Mouse (Mus musculus) kidney, adult 9 months (tissue): ENCODE measurements around the gene Ptprb.

ENCODE experiments used
- DNase-seq: peaks from one replicate; pipeline ENCODE4 v3.0.0; 2022

Gene Ptprb

GRCm38 (mm10) chr10:116382826-116383685 is 107.7 kb downstream of the Ptprb start:
- peak; percentile 45 for DNase-seq

GRCm38 (mm10) chr10:116384401-116384800 is 109.1 kb downstream of the Ptprb start:
- no peak for DNase-seq

- peak; percentile 53 for DNase-seq
Observed at GRCm38 (mm10) chr10:116386391-116386885, 111.1 kb downstream of the Ptprb start.

GRCm38 (mm10) chr10:116388840-116389239 is 113.5 kb downstream of the Ptprb start:
- DNase-seq: no peak

- DNase-seq: no peak
Observed at GRCm38 (mm10) chr10:116393790-116394475, 118.6 kb downstream of the Ptprb start.

- DNase-seq: no peak
Observed at GRCm38 (mm10) chr10:116394585-116394984, 119.3 kb downstream of the Ptprb start.

- DNase-seq: no peak
Observed at GRCm38 (mm10) chr10:116396279-116396678, 121.0 kb downstream of the Ptprb start.

GRCm38 (mm10) chr10:116396966-116397365 is 121.6 kb downstream of the Ptprb start:
- no peak for DNase-seq

- no peak for DNase-seq
Observed at GRCm38 (mm10) chr10:116397573-116397972, 122.2 kb downstream of the Ptprb start.

- no peak for DNase-seq
Observed at GRCm38 (mm10) chr10:116397973-116398372, 122.7 kb downstream of the Ptprb start.

- DNase-seq: no peak
Observed at GRCm38 (mm10) chr10:116402742-116403425, 127.6 kb downstream of the Ptprb start.

GRCm38 (mm10) chr10:116403679-116404078 is 128.4 kb downstream of the Ptprb start:
- DNase-seq: no peak

- no peak for DNase-seq
Observed at GRCm38 (mm10) chr10:116405011-116405410, 129.7 kb downstream of the Ptprb start.

GRCm38 (mm10) chr10:116407684-116408359 is 132.5 kb downstream of the Ptprb start:
- no peak for DNase-seq

- no peak for DNase-seq
Observed at GRCm38 (mm10) chr10:116410826-116411225, 135.5 kb downstream of the Ptprb start.

- DNase-seq: no peak
Observed at GRCm38 (mm10) chr10:116416142-116416541, 140.8 kb downstream of the Ptprb start.

- no peak for DNase-seq
Observed at GRCm38 (mm10) chr10:116416726-116417125, 141.4 kb downstream of the Ptprb start.

GRCm38 (mm10) chr10:116418121-116418726 is 142.9 kb downstream of the Ptprb start:
- no peak for DNase-seq

GRCm38 (mm10) chr10:116420976-116421375 is 145.7 kb downstream of the Ptprb start:
- DNase-seq: no peak

- DNase-seq: no peak
Observed at GRCm38 (mm10) chr10:116422551-116422950, 147.2 kb downstream of the Ptprb start.

- DNase-seq: no peak
Observed at GRCm38 (mm10) chr10:116424921-116425320, 149.6 kb downstream of the Ptprb start.

- DNase-seq: no peak
Observed at GRCm38 (mm10) chr10:116426176-116426575, 150.9 kb downstream of the Ptprb start.
